Mouse (Mus musculus) midbrain, embryonic 10.5 days (tissue): ENCODE data around the gene Cant1. TPM values are rescaled to one million over a fixed set of nuclear protein-coding genes. Genes with fewer than 3 reads are reported as not detected.

ENCODE experiments used
- DNase-seq: peaks from one replicate; pipeline ENCODE4 v3.0.0-alpha.2; 2017; ENCODE audit warnings: low spot score
- H3K27ac ChIP-seq: fragments of 300-500 bp; sonication (generic); replicated peaks from 2 replicates; pipeline ENCODE4 v1.5.1; 2016; ENCODE audit warnings: mild to moderate bottlenecking
- H3K27me3 ChIP-seq: fragments of 300-500 bp; sonication (generic); 2 replicates; pipeline ENCODE4 v1.6.1; 2016; ENCODE audit warnings: low read depth, mild to moderate bottlenecking; ENCODE audit not compliant: poor library complexity, severe bottlenecking
- H3K36me3 ChIP-seq: fragments of 300-500 bp; sonication (generic); 2 replicates; pipeline ENCODE4 v1.6.1; 2016; ENCODE audit warnings: mild to moderate bottlenecking, moderate library complexity
- H3K4me1 ChIP-seq: fragments of 300-500 bp; sonication (generic); 2 replicates; pipeline ENCODE4 v1.6.1; 2016
- H3K4me3 ChIP-seq: fragments of 300-500 bp; sonication (generic); 2 replicates; pipeline ENCODE4 v1.5.1; 2016; ENCODE audit warnings: mild to moderate bottlenecking, moderate library complexity
- H3K9me3 ChIP-seq: fragments of 300-500 bp; sonication (generic); replicated peaks from 2 replicates; pipeline ENCODE4 v1.6.1; 2016; ENCODE audit warnings: mild to moderate bottlenecking
- WGBS: fragments of 180-500 bp; shearing (Covaris S2); methylation state at CpG from one replicate; pipeline ENCODE4 v1.1.7; 2016; 5-methylcytosine and 5-hydroxymethylcytosine counted together
- polyA plus RNA-seq: library from polyadenylated mRNA; unstranded; fragments of >200 nt; fragmentation: Nextera tagmentation; extraction: Ambion mirVana; gene quantifications from 2 replicates; pipeline ENCODE4 v1.2.1, GENCODE M21; 2016

The Cant1 gene
- polyA plus RNA-seq, 1 experiment from 2014 or later, result 22.8 TPM

- no peak overlapping the region for H3K27ac ChIP-seq
- H3K4me3 ChIP-seq, result no peak overlapping the region
- 45% methylated on average over 3 of the region's 3 CpGs for WGBS
- H3K27me3 ChIP-seq, result peaks cover 52% of the 10 kb centered on the region
- peaks cover 51% of the 10 kb centered on the region for H3K4me1 ChIP-seq
- no peaks in the 10 kb centered on the region for H3K9me3 ChIP-seq
- DNase-seq, result no peak
- no peaks in the 10 kb centered on the region for H3K36me3 ChIP-seq
These were observed 8.4 kb upstream of the Cant1 start for GRCm38 (mm10) chr11:118427266-118427779.

- Histone ChIP-seq H3K9me3 (no peaks in the 10 kb centered on the region), H3K27ac (no peak overlapping the region), H3K36me3 (no peaks in the 10 kb centered on the region), H3K4me1 (peaks cover 51% of the 10 kb centered on the region), H3K4me3 (no peak overlapping the region), H3K27me3 (peaks cover 52% of the 10 kb centered on the region)
- 77% methylated on average over 5 of the region's 5 CpGs for WGBS
- no peak for DNase-seq
These were observed 7.9 kb upstream of the Cant1 start for GRCm38 (mm10) chr11:118426765-118427164.

- 63% methylated on average over 13 of the region's 13 CpGs for WGBS
- Histone ChIP-seq H3K36me3 (no peaks in the 10 kb centered on the region), H3K9me3 (no peaks in the 10 kb centered on the region), H3K27me3 (peaks cover 42% of the 10 kb centered on the region), H3K27ac (no peak overlapping the region), H3K4me1 (peaks cover 52% of the 10 kb centered on the region), H3K4me3 (no peak overlapping the region)
- DNase-seq, result no peak
These were observed 5.9 kb upstream of the Cant1 start for GRCm38 (mm10) chr11:118424621-118425335.

GRCm38 (mm10) chr11:118423266-118423971 is 4.5 kb upstream of the Cant1 start:
- Histone ChIP-seq H3K4me3 (peak overlapping the region; percentile 34; the same call in 1 of the 2 replicates), H3K4me1 (peaks cover 56% of the 10 kb centered on the region), H3K27me3 (peaks cover 28% of the 10 kb centered on the region), H3K9me3 (no peaks in the 10 kb centered on the region), H3K36me3 (no peaks in the 10 kb centered on the region), H3K27ac (peak overlapping the region; percentile 46; the same call in 1 of the 2 replicates)
- WGBS, result 8% methylated on average over 18 of the region's 18 CpGs
- peak; percentile 83 for DNase-seq

- WGBS, result 76% methylated on average over 7 of the region's 7 CpGs
- peaks cover 4% of the 10 kb centered on the region; the same call in 1 of the 2 replicates for H3K27me3 ChIP-seq
- DNase-seq, result no peak
- H3K27ac ChIP-seq, result no peak overlapping the region
- peaks cover 62% of the 10 kb centered on the region for H3K4me1 ChIP-seq
- no peaks in the 10 kb centered on the region for H3K9me3 ChIP-seq
- peaks cover 17% of the 10 kb centered on the region for H3K36me3 ChIP-seq
- H3K4me3 ChIP-seq, result no peak overlapping the region
These were observed 1.4 kb upstream of the Cant1 start for GRCm38 (mm10) chr11:118420261-118420660.

GRCm38 (mm10) chr11:118418442-118418833 is 448 bp downstream of the Cant1 start:
- H3K27ac ChIP-seq, result peak overlapping the region; percentile 95
- H3K9me3 ChIP-seq, result no peaks in the 10 kb centered on the region
- peaks cover 44% of the 10 kb centered on the region for H3K4me1 ChIP-seq
- H3K4me3 ChIP-seq, result peak overlapping the region; percentile 99
- peaks cover 35% of the 10 kb centered on the region for H3K36me3 ChIP-seq
- H3K27me3 ChIP-seq, result no peaks in the 10 kb centered on the region
- no peak for DNase-seq
- 6% methylated on average over 12 of the region's 12 CpGs for WGBS

- Histone ChIP-seq H3K4me1 (peaks cover 40% of the 10 kb centered on the region), H3K9me3 (no peaks in the 10 kb centered on the region), H3K4me3 (peak overlapping the region; percentile 99), H3K27ac (no peak overlapping the region), H3K36me3 (peaks cover 39% of the 10 kb centered on the region), H3K27me3 (no peaks in the 10 kb centered on the region)
- no peak for DNase-seq
- 96% methylated on average over 9 of the region's 9 CpGs for WGBS
These were observed 1.4 kb downstream of the Cant1 start for GRCm38 (mm10) chr11:118417496-118417895.

- Histone ChIP-seq H3K4me1 (peaks cover 40% of the 10 kb centered on the region), H3K9me3 (no peaks in the 10 kb centered on the region), H3K36me3 (peaks cover 51% of the 10 kb centered on the region), H3K4me3 (no peak overlapping the region), H3K27ac (no peak overlapping the region), H3K27me3 (no peaks in the 10 kb centered on the region)
- 90% methylated on average over 7 of the region's 7 CpGs for WGBS
- no peak for DNase-seq
These were observed 2.8 kb downstream of the Cant1 start for GRCm38 (mm10) chr11:118416046-118416445.

- Histone ChIP-seq H3K9me3 (no peaks in the 10 kb centered on the region), H3K4me1 (peaks cover 40% of the 10 kb centered on the region), H3K36me3 (peaks cover 55% of the 10 kb centered on the region), H3K4me3 (no peak overlapping the region), H3K27me3 (no peaks in the 10 kb centered on the region), H3K27ac (no peak overlapping the region)
- WGBS, result 89% methylated on average over 6 of the region's 6 CpGs
- no peak for DNase-seq
These were observed 3.3 kb downstream of the Cant1 start for GRCm38 (mm10) chr11:118415630-118416029.

GRCm38 (mm10) chr11:118414270-118414669 is 4.6 kb downstream of the Cant1 start:
- DNase-seq, result no peak
- Histone ChIP-seq H3K4me3 (no peak overlapping the region), H3K36me3 (peaks cover 69% of the 10 kb centered on the region), H3K9me3 (no peaks in the 10 kb centered on the region), H3K27ac (no peak overlapping the region), H3K4me1 (peaks cover 29% of the 10 kb centered on the region), H3K27me3 (no peaks in the 10 kb centered on the region)
- WGBS, result 93% methylated on average over 5 of the region's 5 CpGs

- Histone ChIP-seq H3K27me3 (no peaks in the 10 kb centered on the region), H3K4me3 (no peak overlapping the region), H3K4me1 (peaks cover 17% of the 10 kb centered on the region), H3K36me3 (peaks cover 81% of the 10 kb centered on the region), H3K27ac (no peak overlapping the region), H3K9me3 (no peaks in the 10 kb centered on the region)
- 90% methylated on average over 4 of the region's 4 CpGs for WGBS
- no peak for DNase-seq
These were observed 5.8 kb downstream of the Cant1 start for GRCm38 (mm10) chr11:118413055-118413454.

- peaks cover 13% of the 10 kb centered on the region for H3K4me1 ChIP-seq
- 96% methylated on average over 2 of the region's 2 CpGs for WGBS
- peaks cover 85% of the 10 kb centered on the region for H3K36me3 ChIP-seq
- no peak for DNase-seq
- no peak overlapping the region for H3K4me3 ChIP-seq
- H3K9me3 ChIP-seq, result no peaks in the 10 kb centered on the region
- no peak overlapping the region for H3K27ac ChIP-seq
- no peaks in the 10 kb centered on the region for H3K27me3 ChIP-seq
These were observed 6.3 kb downstream of the Cant1 start for GRCm38 (mm10) chr11:118412601-118413000.

GRCm38 (mm10) chr11:118411271-118411670 is 7.6 kb downstream of the Cant1 start:
- H3K36me3 ChIP-seq, result peaks cover 92% of the 10 kb centered on the region
- DNase-seq, result no peak
- H3K4me3 ChIP-seq, result no peak overlapping the region
- WGBS, result 93% methylated on average over 8 of the region's 8 CpGs
- H3K27ac ChIP-seq, result no peak overlapping the region
- H3K9me3 ChIP-seq, result no peaks in the 10 kb centered on the region
- H3K27me3 ChIP-seq, result no peaks in the 10 kb centered on the region
- no peaks in the 10 kb centered on the region for H3K4me1 ChIP-seq
